15 mouse cellular contexts compared by ENCODE assay signal in the genomic region with DNA sequence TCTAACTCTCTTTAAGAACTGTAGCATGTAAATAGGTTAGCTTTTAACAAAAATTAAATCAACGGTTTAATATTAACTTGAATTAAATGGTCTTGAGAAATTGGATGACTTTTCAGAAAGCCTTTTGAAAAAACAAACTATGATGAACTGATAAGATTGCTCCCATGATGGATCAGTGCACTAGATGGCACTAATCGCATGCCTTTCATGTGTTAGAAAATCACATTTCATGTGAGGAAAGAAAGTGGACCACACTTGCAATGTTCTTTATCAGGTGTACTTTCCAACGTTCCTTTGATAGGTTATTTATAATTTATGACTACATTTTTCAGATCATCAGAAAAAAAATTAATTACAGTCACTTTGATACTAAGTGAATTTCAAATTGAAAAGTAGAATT.
A peak's percentile ranks its signal among the peaks of the same experiment; 100 is the strongest.
DNase-seq lines count a peak whose midpoint lies in the region; ATAC-seq and TF ChIP-seq lines count a peak whose summit lies in the region.
"Had no signal": no experiment of that assay in that cellular context is flagged by ENCODE, and none has a peak within 500 bp of the region (broad histone marks: within the 10 kb centered on the region; RNA-seq: fewer than 3 reads in every experiment).

No protein-coding gene starts in this region.

- peak; percentile 23; the same call in 1 of the 2 replicates for TF ChIP-seq CTCF in gastrocnemius, adult 2 months (IDR thresholded peaks at IDR 0.05)
- peak; percentile 33 for TF ChIP-seq CTCF in liver, postnatal 0 days (IDR thresholded peaks at IDR 0.05; ENCODE audit: low read depth)
- peak in 1 of 2 experiments; percentile 41; a peak in 2 of 4 replicates for TF ChIP-seq CTCF in CH12.LX (conservative IDR thresholded peaks at IDR 0.05 in 1 of 2, IDR thresholded peaks at IDR 0.05 in 1 of 2; ENCODE audit: low read depth in 2 of 2, low read length in 2 of 2)

- no peak for TF ChIP-seq POLR2A in CH12.LX (IDR thresholded peaks at IDR 0.05; ENCODE audit: low read depth, low read length)

- ATAC-seq in liver, postnatal 0 days: no peak
- no peak for ATAC-seq in embryonic facial prominence, embryonic 14.5 days (ENCODE audit: low read depth)

- H3K79me2 ChIP-seq in CH12.LX (replicated peaks; ENCODE audit: control insufficient read depth, extremely low read depth, insufficient read depth, poor library complexity, severe bottlenecking): no peaks in the 10 kb centered on the region

- H3K4me3 ChIP-seq in gastrocnemius, adult 2 months: no peak overlapping the region
- no peak overlapping the region for H3K4me3 ChIP-seq in liver, postnatal 0 days (ENCODE audit: low read depth, low read length)
- H3K4me3 ChIP-seq in CH12.LX (replicated peaks in 1 of 3; ENCODE audit: low read depth in 2 of 3, low read length in 2 of 3, poor library complexity in 1 of 3): no peak overlapping the region
- no peak overlapping the region for H3K4me3 ChIP-seq in embryonic facial prominence, embryonic 14.5 days (ENCODE audit: low read depth, low read length)
- H3K4me3 ChIP-seq: heart, embryonic 15.5 days; limb, embryonic 15.5 days had no signal

- H3K27me3 ChIP-seq in liver, postnatal 0 days (ENCODE audit: insufficient read depth, low read length): no peaks in the 10 kb centered on the region
- H3K27me3 ChIP-seq in CH12.LX (replicated peaks): no peaks in the 10 kb centered on the region
- H3K27me3 ChIP-seq in embryonic facial prominence, embryonic 14.5 days (replicated peaks; ENCODE audit: control insufficient read depth, insufficient read depth, low read length): no peaks in the 10 kb centered on the region
- H3K27me3 ChIP-seq: heart, embryonic 15.5 days; limb, embryonic 15.5 days had no signal

- in situ Hi-C loops in CH12.LX (cut with MboI; ENCODE audit: low pct_ligation_motif_present, low pct_unique_long_range_greater_than_20kb, low sequenced_read_pairs): no loop called here

- intact Hi-C loops in gastrocnemius, adult 2 months (cut with DNase I): no loop called here
- intact Hi-C loops in heart, postnatal 36 days (cut with DNase I): no loop called here

- no peak for DNase-seq in gastrocnemius, adult 2 months
- no peak for DNase-seq in gastrocnemius, postnatal 25 days
- DNase-seq in liver, postnatal 0 days: no peak
- DNase-seq in liver: no peak
- peak; percentile 17 for DNase-seq in CH12.LX (ENCODE audit: extremely low read depth)
- DNase-seq in embryonic facial prominence, embryonic 14.5 days (ENCODE audit: low spot score): peak; percentile 19
- no peak for DNase-seq in Muller cell, postnatal 12 days (ENCODE audit: inconsistent ontology term)
- DNase-seq in heart, postnatal 36 days: no peak
- DNase-seq: gastrocnemius, postnatal 14 days; kidney, adult 2 months; lung, postnatal 4 days; right cerebral cortex, postnatal 4 days; thymus, postnatal 4 days had no signal

- 68% methylated on average over 3 of the region's 3 CpGs for WGBS in liver, postnatal 0 days (ENCODE audit: insufficient replicate concordance)
- 74% methylated on average over 3 of the region's 3 CpGs for WGBS in embryonic facial prominence, embryonic 14.5 days

- dilution Hi-C loops in CH12.LX (cut with MboI; ENCODE audit: extremely low pct_ligation_motif_present, extremely low pct_unique_long_range_greater_than_20kb, low sequenced_read_pairs): no loop called here

- no peak overlapping the region for H3K27ac ChIP-seq in gastrocnemius, adult 2 months
- no peak overlapping the region for H3K27ac ChIP-seq in liver, postnatal 0 days (ENCODE audit: low read depth)
- no peak overlapping the region for H3K27ac ChIP-seq in CH12.LX (ENCODE audit: insufficient read depth, low read depth)
- H3K27ac ChIP-seq in embryonic facial prominence, embryonic 14.5 days (replicated peaks; ENCODE audit: low read depth, low read length): no peak overlapping the region
- H3K27ac ChIP-seq: heart, embryonic 15.5 days; limb, embryonic 15.5 days had no signal

- H3K4me1 ChIP-seq in liver, postnatal 0 days (ENCODE audit: insufficient read depth): no peaks in the 10 kb centered on the region
- no peaks in the 10 kb centered on the region for H3K4me1 ChIP-seq in CH12.LX (ENCODE audit: control insufficient read depth in 1 of 2, insufficient read depth in 2 of 2)
- no peaks in the 10 kb centered on the region for H3K4me1 ChIP-seq in embryonic facial prominence, embryonic 14.5 days (ENCODE audit: control insufficient read depth, insufficient read depth, low read length)
- H3K4me1 ChIP-seq: heart, embryonic 15.5 days; limb, embryonic 15.5 days had no signal

- no peak for TF ChIP-seq EP300 in liver, postnatal 0 days (IDR thresholded peaks at IDR 0.05; ENCODE audit: low read depth)
- TF ChIP-seq EP300 in CH12.LX (IDR thresholded peaks at IDR 0.05; ENCODE audit: low read length): no peak

- no peaks in the 10 kb centered on the region for H3K9me3 ChIP-seq in liver, postnatal 0 days (ENCODE audit: low read length)
- no peaks in the 10 kb centered on the region for H3K9me3 ChIP-seq in CH12.LX (replicated peaks; ENCODE audit: low read length)
- no peaks in the 10 kb centered on the region for H3K9me3 ChIP-seq in embryonic facial prominence, embryonic 14.5 days (ENCODE audit: control insufficient read depth, low read length)
- H3K9me3 ChIP-seq: heart, embryonic 15.5 days; limb, embryonic 15.5 days had no signal

- TF ChIP-seq RAD21 in CH12.LX (IDR thresholded peaks at IDR 0.05; ENCODE audit: low read depth, low read length): peak; percentile 67

- no peak overlapping the region for H3K4me2 ChIP-seq in liver, postnatal 0 days (ENCODE audit: low read depth, low read length)
- no peak overlapping the region for H3K4me2 ChIP-seq in CH12.LX (ENCODE audit: insufficient read depth, low read depth, poor library complexity, severe bottlenecking)
- no peak overlapping the region for H3K4me2 ChIP-seq in embryonic facial prominence, embryonic 14.5 days (ENCODE audit: low read depth, low read length)
- H3K4me2 ChIP-seq: heart, embryonic 15.5 days; limb, embryonic 15.5 days had no signal

- no peak overlapping the region for H3K9ac ChIP-seq in liver, postnatal 0 days (replicated peaks)
- H3K9ac ChIP-seq in CH12.LX (ENCODE audit: insufficient read depth, low read depth): no peak overlapping the region
- no peak overlapping the region for H3K9ac ChIP-seq in embryonic facial prominence, embryonic 14.5 days (ENCODE audit: low read depth, low read length)
- H3K9ac ChIP-seq: heart, embryonic 15.5 days; limb, embryonic 15.5 days had no signal

- no peaks in the 10 kb centered on the region for H3K36me3 ChIP-seq in liver, postnatal 0 days (replicated peaks; ENCODE audit: insufficient read depth, low read length)
- no peaks in the 10 kb centered on the region for H3K36me3 ChIP-seq in CH12.LX (replicated peaks in 1 of 2; ENCODE audit: control insufficient read depth in 1 of 2, insufficient read depth in 1 of 2, low read length in 1 of 2)
- no peaks in the 10 kb centered on the region for H3K36me3 ChIP-seq in embryonic facial prominence, embryonic 14.5 days (ENCODE audit: control insufficient read depth, insufficient read depth, low read length)
- H3K36me3 ChIP-seq: heart, embryonic 15.5 days; limb, embryonic 15.5 days had no signal

TF ChIP-seq in CH12.LX, 34 proteins besides CTCF, POLR2A, EP300 and RAD21:
- TF ChIP-seq NELFE (IDR thresholded peaks at IDR 0.05; ENCODE audit: low read depth, low read length): no peak
- no peak for TF ChIP-seq MAX (IDR thresholded peaks at IDR 0.05; ENCODE audit: low read length)
- TF ChIP-seq SMC3 (IDR thresholded peaks at IDR 0.05; ENCODE audit: low read depth, low read length): peak; percentile 38
- no peak for TF ChIP-seq TBP (conservative IDR thresholded peaks at IDR 0.05; ENCODE audit: low read depth, low read length)

Comparison
In these comparisons a context has a peak if more than half of its experiments do, and no peak if none do; other contexts are left out.
1. DNase-seq: peak in CH12.LX (single experiment) and embryonic facial prominence, embryonic 14.5 days (single experiment); none in gastrocnemius, adult 2 months (single experiment), gastrocnemius, postnatal 25 days (single experiment), liver, postnatal 0 days (single experiment), liver (single experiment), Muller cell, postnatal 12 days (single experiment) and heart, postnatal 36 days (0 of 2).